Mouse (Mus musculus): ENCODE measurements around the gene Arf6. TPM values are rescaled to one million over a fixed set of nuclear protein-coding genes. Genes with fewer than 3 reads are reported as not detected.

Arf6 gene
- polyA plus RNA-seq, 1 experiment from 2014 or later, result 72.2 TPM

DNA sequence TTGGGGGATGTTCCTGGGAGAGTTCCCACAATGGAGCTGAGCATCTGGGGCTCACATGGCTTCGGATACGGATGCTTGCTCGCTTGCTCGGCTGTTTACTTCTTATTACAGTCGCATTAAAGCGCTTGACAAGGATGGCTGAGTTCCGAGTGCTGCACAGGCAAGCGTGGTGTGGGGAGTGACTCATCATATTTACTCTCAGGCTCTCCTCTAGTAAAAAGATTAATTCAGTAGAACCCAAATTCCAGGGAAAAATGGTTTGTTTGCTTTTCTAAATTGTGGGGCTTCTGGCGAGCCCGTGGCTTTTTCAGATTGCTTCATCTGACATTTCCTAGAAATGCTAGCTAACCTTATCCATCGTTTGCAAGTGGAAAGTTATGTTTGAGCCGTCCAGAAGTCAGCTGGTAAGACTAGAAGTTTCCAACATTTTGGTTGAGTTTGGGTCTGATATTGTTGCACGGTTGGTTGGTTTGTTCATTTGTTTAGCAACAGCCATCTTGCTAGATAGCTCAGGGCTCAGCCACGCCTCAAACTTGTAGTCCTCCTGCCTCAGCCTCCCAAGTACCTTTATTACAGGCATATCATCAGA lies 47.2 kb downstream of the Arf6 start:
- H3K4me2 ChIP-seq (replicated peaks), result no peak overlapping the region
- no peaks in the 10 kb centered on the region for H3K36me3 ChIP-seq
- no peaks in the 10 kb centered on the region for H3K27me3 ChIP-seq
- no peak overlapping the region for H3K4me3 ChIP-seq
- 79% methylated on average over 14 of the region's 14 CpGs for WGBS
- ATAC-seq (ENCODE audit: insufficient number of reproducible peaks, insufficient read depth, low FRiP score, low TSS enrichment), result no peak
- 0 out of 2 replicates have a peak, but pooled peaks cover 4% of the 10 kb centered on the region for H3K4me1 ChIP-seq
- no peaks in the 10 kb centered on the region for H3K9me3 ChIP-seq
- H3K9ac ChIP-seq, result no peak overlapping the region
- no peak overlapping the region for H3K27ac ChIP-seq

- Histone ChIP-seq H3K4me3 (no peak overlapping the region), H3K9ac (no peak overlapping the region), H3K4me1 (peaks cover 4% of the 10 kb centered on the region; the same call in 1 of the 2 replicates), H3K27ac (no peak overlapping the region), H3K9me3 (no peaks in the 10 kb centered on the region), H3K4me2 (replicated peaks) (no peak overlapping the region), H3K27me3 (no peaks in the 10 kb centered on the region), H3K36me3 (no peaks in the 10 kb centered on the region)
- WGBS, result 69% methylated on average over 4 of the region's 4 CpGs
- ATAC-seq (ENCODE audit: insufficient number of reproducible peaks, insufficient read depth, low FRiP score, low TSS enrichment), result no peak
These were observed 47.7 kb downstream of the Arf6 start for GRCm38 (mm10) chr12:69419606-69420005.

GRCm38 (mm10) chr12:69420716-69421115 lies 48.8 kb downstream of the Arf6 start:
- 53% methylated on average over 3 of the region's 3 CpGs for WGBS
- H3K36me3 ChIP-seq, result no peaks in the 10 kb centered on the region
- no peak for ATAC-seq (ENCODE audit: insufficient number of reproducible peaks, insufficient read depth, low FRiP score, low TSS enrichment)
- no peak overlapping the region for H3K9ac ChIP-seq
- no peak overlapping the region for H3K4me2 ChIP-seq (replicated peaks)
- peaks cover 11% of the 10 kb centered on the region; the same call in 1 of the 2 replicates for H3K4me1 ChIP-seq
- H3K4me3 ChIP-seq, result no peak overlapping the region
- no peak overlapping the region for H3K27ac ChIP-seq
- H3K9me3 ChIP-seq, result no peaks in the 10 kb centered on the region
- H3K27me3 ChIP-seq, result no peaks in the 10 kb centered on the region

GRCm38 (mm10) chr12:69422827-69423537 lies 51.0 kb downstream of the Arf6 start:
- ATAC-seq (ENCODE audit: insufficient number of reproducible peaks, insufficient read depth, low FRiP score, low TSS enrichment), result no peak
- Histone ChIP-seq H3K27me3 (no peaks in the 10 kb centered on the region), H3K36me3 (no peaks in the 10 kb centered on the region), H3K4me1 (peaks cover 7% of the 10 kb centered on the region; the same call in 1 of the 2 replicates), H3K4me3 (no peak overlapping the region), H3K9me3 (no peaks in the 10 kb centered on the region), H3K27ac (no peak overlapping the region), H3K9ac (no peak overlapping the region), H3K4me2 (replicated peaks) (no peak overlapping the region)
- 83% methylated on average over 20 of the region's 20 CpGs for whole genome bisulfite sequencing

Small RNA genes within 50 kb of the gene (microRNA-seq; reads per million reads assigned to microRNA genes)
- not detected for gene Gm47299
- gene Gm47305, result not detected

Other genes with a start within 250 kb of the Arf6 start
- 1,602 and 1,617 TPM in 2 replicates for gene Rps29, start 213.0 kb upstream of the Arf6 start, polyA plus RNA-seq (2016; fragmentation: Nextera tagmentation; extraction: Ambion mirVana)
- 23.6 and 23.9 TPM in 2 replicates for gene Lrr1, start 203.3 kb upstream of the Arf6 start, polyA plus RNA-seq (2016; fragmentation: Nextera tagmentation; extraction: Ambion mirVana)
- 491 and 498 TPM in 2 replicates for gene Rpl36al, start 188.1 kb upstream of the Arf6 start, polyA plus RNA-seq (2016; fragmentation: Nextera tagmentation; extraction: Ambion mirVana)
- gene Mgat2, start 188.0 kb upstream of the Arf6 start, polyA plus RNA-seq (2016; fragmentation: Nextera tagmentation; extraction: Ambion mirVana), result 56.9 TPM in 2 replicates
- gene Gm49383, start 175.0 kb upstream of the Arf6 start, polyA plus RNA-seq (2016; fragmentation: Nextera tagmentation; extraction: Ambion mirVana), result 31.3 and 37.5 TPM in 2 replicates
- gene Dnaaf2, start 173.7 kb upstream of the Arf6 start, polyA plus RNA-seq (2016; fragmentation: Nextera tagmentation; extraction: Ambion mirVana), result 14.6 and 15.0 TPM in 2 replicates
- gene Gm49384, start 167.9 kb upstream of the Arf6 start, polyA plus RNA-seq (2016; fragmentation: Nextera tagmentation; extraction: Ambion mirVana), result 29.7 and 37.8 TPM in 2 replicates
- gene Pole2, start 144.0 kb upstream of the Arf6 start, polyA plus RNA-seq (2016; fragmentation: Nextera tagmentation; extraction: Ambion mirVana), result 25.8 and 26.7 TPM in 2 replicates
- gene Klhdc1, start 131.0 kb upstream of the Arf6 start, polyA plus RNA-seq (2016; fragmentation: Nextera tagmentation; extraction: Ambion mirVana), result 5.6 and 7.5 TPM in 2 replicates
- gene Klhdc2, start 75.5 kb upstream of the Arf6 start, polyA plus RNA-seq (2016; fragmentation: Nextera tagmentation; extraction: Ambion mirVana), result 199 and 203 TPM in 2 replicates
- 94.1 and 95.4 TPM in 2 replicates for gene Nemf, start 15.0 kb upstream of the Arf6 start, polyA plus RNA-seq (2016; fragmentation: Nextera tagmentation; extraction: Ambion mirVana)
- gene Gm9887, start 308 bp downstream of the Arf6 start, polyA plus RNA-seq (2016; fragmentation: Nextera tagmentation; extraction: Ambion mirVana), result 2.4 and 3.7 TPM in 2 replicates
- gene Vcpkmt, start 210.9 kb downstream of the Arf6 start, polyA plus RNA-seq (2016; fragmentation: Nextera tagmentation; extraction: Ambion mirVana), result 33.6 and 35.2 TPM in 2 replicates

Data from embryonic facial prominence, embryonic 12.5 days (tissue).